Mouse (Mus musculus): ENCODE results near the gene Cenpt.

GRCm38 (mm10) chr8:105812511-105812910, 40.6 kb downstream of the Cenpt start:
- TF ChIP-seq POLR2A (IDR thresholded peaks at IDR 0.05; ENCODE audit: low read depth, low read length), result no peak
- TF ChIP-seq CTCF (conservative IDR thresholded peaks at IDR 0.05; ENCODE audit: insufficient read depth, insufficient read length, low read depth, low read length), result no peak

All from kidney, adult 2 months (tissue).